Mouse (Mus musculus) liver, postnatal 0 days (tissue): ENCODE results near the gene Med24. TPM values are rescaled to one million over a fixed set of nuclear protein-coding genes. Genes with fewer than 3 reads are reported as not detected.

Experiments
- ATAC-seq: fragments of 200-750 bp; cut with Nextera tagmentation; 2 replicates; pipeline ENCODE4 v1.8.0; 2017; ENCODE audit warnings: mild to moderate bottlenecking, moderate library complexity
- DNase-seq: peaks from one replicate; pipeline ENCODE4 v3.0.0-alpha.2; 2016
- H3K27ac ChIP-seq: fragments of 300-500 bp; sonication (generic); 2 replicates; pipeline ENCODE4 v1.5.1; 2014; ENCODE audit warnings: antibody characterized with exemption, moderate library complexity, mild to moderate bottlenecking, low read depth
- H3K27me3 ChIP-seq: fragments of 300-500 bp; sonication (generic); 2 replicates; pipeline ENCODE4 v1.6.1; 2014; ENCODE audit warnings: low read length, control low read depth, mixed read lengths; ENCODE audit not compliant: insufficient read depth
- H3K36me3 ChIP-seq: fragments of 300-500 bp; sonication (generic); replicated peaks from 2 replicates; pipeline ENCODE4 v1.6.1; 2014; ENCODE audit warnings: mild to moderate bottlenecking, control low read depth, low read length, moderate library complexity, mixed read lengths; ENCODE audit not compliant: insufficient read depth
- H3K4me1 ChIP-seq: fragments of 300-500 bp; sonication (generic); 2 replicates; pipeline ENCODE4 v1.6.1; 2014; ENCODE audit warnings: antibody characterized with exemption, mild to moderate bottlenecking, control low read depth; ENCODE audit not compliant: insufficient read depth
- H3K4me2 ChIP-seq: fragments of 300-500 bp; sonication (generic); 2 replicates; pipeline ENCODE4 v1.6.1; 2014; ENCODE audit warnings: low read depth, mild to moderate bottlenecking, low read length, moderate library complexity, mixed read lengths
- H3K4me3 ChIP-seq: fragments of 300-500 bp; sonication (generic); 2 replicates; pipeline ENCODE4 v1.5.1; 2014; ENCODE audit warnings: low read depth, low read length
- H3K9ac ChIP-seq: fragments of 300-500 bp; sonication (generic); replicated peaks from 2 replicates; pipeline ENCODE4 v1.6.1; 2014; ENCODE audit warnings: mild to moderate bottlenecking, moderate library complexity
- H3K9me3 ChIP-seq: fragments of 300-500 bp; sonication (generic); 2 replicates; pipeline ENCODE4 v1.6.1; 2016; ENCODE audit warnings: mild to moderate bottlenecking, control low read depth, low read length, mixed read lengths
- CTCF ChIP-seq: sonication (generic); IDR thresholded peaks from 2 replicates; pipeline ENCODE4 v1.5.1; 2016; ENCODE audit warnings: antibody characterized with exemption, low read depth
- EP300 ChIP-seq: IDR thresholded peaks from 2 replicates; pipeline ENCODE4 v1.6.1; 2016; ENCODE audit warnings: antibody characterized with exemption, low read depth, mild to moderate bottlenecking
- WGBS: fragments of 180-500 bp; shearing (Covaris S2); extraction: QIAGEN DNeasy Blood & Tissue Kit; methylation state at CpG from one replicate; pipeline ENCODE4 v1.1.7; 2014; ENCODE audit not compliant: insufficient replicate concordance; 5-methylcytosine and 5-hydroxymethylcytosine counted together
- polyA plus RNA-seq: library from polyadenylated mRNA; unstranded; fragments of >200 nt; fragmentation: Nextera tagmentation; extraction: Ambion mirVana; gene quantifications from 2 replicates; pipeline ENCODE4 v1.2.1, GENCODE M21; 2015

Med24 gene
- polyA plus RNA-seq, 1 experiment from 2014 or later: 10.9 TPM

DNA sequence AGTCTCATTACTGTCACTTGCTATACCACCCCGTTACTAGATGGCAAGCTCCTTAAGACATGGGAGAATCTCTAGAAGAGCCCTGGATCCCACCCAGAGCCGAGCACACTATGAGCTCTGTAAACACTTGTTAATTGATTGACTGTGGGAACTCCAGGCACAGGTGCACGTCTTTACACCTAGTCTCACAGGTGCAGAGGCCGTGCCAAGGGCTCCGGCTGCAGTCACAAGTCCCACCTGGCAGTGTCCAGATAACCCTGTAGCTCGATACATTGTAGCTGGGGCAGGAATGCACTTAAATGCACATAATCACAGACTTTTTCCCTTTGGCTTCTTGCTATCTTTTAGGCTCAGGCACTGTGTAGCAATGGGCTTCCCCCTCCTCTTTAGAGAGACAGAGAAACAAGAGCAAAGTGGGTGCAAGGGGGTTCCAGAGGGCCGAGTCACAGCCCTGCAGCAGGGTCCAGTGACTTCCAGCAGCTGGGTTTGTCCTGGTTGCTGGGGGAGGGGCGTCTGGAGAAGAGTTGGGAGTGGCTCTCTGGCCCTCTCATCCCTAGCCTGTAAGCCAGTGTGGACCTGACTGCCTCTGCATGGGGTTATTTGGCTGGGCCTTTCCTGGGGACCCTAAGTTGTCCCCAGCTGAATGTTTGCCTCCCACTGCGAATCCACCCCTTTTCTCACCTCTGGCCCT, 14.6 kb upstream of the Med24 start:
- Histone ChIP-seq H3K9ac (no peak overlapping the region), H3K27ac (peak overlapping the region; percentile 95; the same call in 1 of the 2 replicates), H3K27me3 (no peaks in the 10 kb centered on the region), H3K36me3 (no peaks in the 10 kb centered on the region), H3K4me3 (no peak overlapping the region), H3K4me2 (peak overlapping the region; percentile 94), H3K4me1 (peaks cover 67% of the 10 kb centered on the region), H3K9me3 (no peaks in the 10 kb centered on the region)
- TF ChIP-seq CTCF (no peak), EP300 (no peak)
- ATAC-seq: no peak
- no peak for DNase-seq
- WGBS: 27% methylated on average over 9 of the region's 9 CpGs

DNA sequence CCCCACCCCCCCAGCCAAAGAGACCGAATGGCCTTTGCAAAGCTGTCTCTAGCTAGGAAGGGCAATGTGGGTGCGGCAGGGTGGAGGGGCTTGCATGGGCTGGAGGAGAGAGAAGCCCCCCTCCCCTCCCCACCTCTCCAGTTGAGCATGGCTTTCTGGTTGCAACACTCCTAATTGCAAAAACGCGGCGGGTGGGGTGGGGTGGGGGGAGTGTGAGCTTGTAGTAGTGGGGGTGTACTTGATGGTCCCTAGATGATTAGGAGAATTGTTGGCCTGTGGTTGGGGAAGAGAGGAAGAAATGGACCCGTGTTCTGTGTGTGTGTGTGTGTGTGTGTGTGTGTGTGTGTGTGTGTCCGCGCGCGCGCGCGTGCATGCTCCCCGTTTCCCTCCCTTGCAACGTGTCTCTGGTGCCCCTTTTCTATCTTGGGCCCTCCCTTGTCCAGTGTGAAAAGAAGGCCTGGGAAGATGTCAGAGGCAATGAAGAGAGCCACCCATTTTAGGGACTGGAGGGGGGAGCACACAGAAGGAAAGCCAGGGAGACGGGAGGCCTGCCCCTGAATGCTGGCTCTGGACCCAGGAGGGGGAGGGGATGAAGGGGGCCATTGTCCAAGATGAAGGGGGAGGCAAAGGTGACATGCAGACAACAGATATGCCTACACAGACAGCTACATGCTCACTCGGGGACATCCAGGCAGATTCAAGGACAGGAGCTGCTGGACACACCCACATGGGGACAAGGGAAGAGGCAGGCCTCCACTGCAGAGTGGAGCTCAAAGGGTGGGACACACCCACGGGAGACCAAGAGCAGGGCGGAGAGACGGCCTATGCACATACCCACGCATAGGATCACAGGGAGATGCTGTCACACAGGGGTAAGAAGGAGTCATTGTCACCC, 13.4 kb upstream of the Med24 start:
- H3K36me3 ChIP-seq: no peaks in the 10 kb centered on the region
- peak overlapping the region; percentile 99 for H3K4me3 ChIP-seq
- no peak for ATAC-seq
- TF ChIP-seq EP300: no peak
- no peak for TF ChIP-seq CTCF
- peak overlapping the region; percentile 96 for H3K9ac ChIP-seq
- peak overlapping the region; percentile 95 for H3K27ac ChIP-seq
- WGBS: 6% methylated on average over 21 of the region's 21 CpGs
- H3K4me1 ChIP-seq: peaks cover 55% of the 10 kb centered on the region
- peak; percentile 38 for DNase-seq
- H3K27me3 ChIP-seq: no peaks in the 10 kb centered on the region
- H3K4me2 ChIP-seq: peak overlapping the region; percentile 94
- no peaks in the 10 kb centered on the region for H3K9me3 ChIP-seq

DNA sequence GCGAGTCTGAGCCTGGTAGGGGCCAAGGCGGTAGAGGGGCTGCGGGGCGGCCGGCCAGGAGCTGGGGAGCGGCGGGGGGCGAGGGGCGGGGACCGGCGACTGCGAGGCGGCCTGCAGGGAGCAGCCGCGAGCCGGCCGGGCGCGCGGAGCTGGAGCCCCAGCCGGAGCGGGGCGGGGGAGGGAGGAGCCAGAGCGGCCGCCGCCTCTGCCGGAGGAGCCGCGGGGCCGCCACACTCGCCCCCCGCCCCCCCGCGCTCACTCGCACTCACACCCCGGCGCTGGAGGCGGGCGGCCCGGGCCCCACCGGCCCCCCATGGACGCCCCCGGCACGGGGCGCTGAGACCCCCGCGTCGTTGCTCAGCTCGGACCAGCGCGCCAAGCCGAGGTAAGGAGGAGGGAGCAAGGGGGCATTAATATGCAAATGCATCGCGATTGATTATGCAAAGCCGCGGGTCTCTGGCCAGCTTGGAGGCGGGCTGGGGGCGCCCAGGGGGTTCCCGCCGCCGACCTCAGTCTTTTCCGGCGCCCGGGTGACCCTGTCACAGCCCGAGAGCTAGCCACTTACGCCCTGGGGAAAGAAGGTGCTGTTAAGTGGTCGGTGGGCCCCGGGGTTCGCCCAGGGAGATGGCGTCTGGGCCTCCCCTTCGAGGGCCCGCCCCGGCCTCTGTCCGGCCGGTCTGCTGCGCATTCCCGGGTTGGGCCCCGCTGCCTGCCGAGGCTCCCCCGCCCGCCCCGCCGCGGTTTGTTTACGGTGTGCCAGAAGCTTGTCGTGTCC, 12.6 kb upstream of the Med24 start:
- H3K4me1 ChIP-seq: peaks cover 49% of the 10 kb centered on the region
- ATAC-seq: peak; percentile 82
- peak; percentile 87 for DNase-seq

DNA sequence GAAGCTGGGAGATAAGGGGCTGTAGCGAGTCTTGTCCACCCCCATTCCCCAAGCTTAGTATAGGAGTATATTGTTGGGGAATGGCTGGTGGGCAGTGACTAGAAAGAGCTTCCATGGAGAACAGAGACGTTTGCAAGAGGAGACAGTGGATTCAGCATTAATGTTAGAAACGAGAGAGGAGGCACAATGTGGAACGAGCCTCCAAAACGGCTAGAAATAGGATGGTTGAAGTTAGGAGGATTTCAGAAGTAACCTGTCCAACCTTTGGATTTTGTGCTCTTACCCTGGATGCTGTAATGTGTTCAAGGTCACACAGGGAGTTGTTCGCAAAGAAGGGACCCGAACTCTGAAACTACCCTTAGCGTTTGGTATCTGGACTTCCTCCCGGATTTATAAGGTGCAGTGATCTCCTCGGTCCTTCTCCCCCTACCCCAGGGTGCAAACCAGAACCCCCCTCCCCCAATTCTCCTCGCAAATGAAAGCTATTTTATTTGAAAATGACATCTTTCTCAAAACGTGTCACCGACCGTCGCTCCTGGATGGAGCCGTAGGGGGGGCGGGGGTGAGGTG, 11.9 kb upstream of the Med24 start:
- H3K27ac ChIP-seq: peak overlapping the region; percentile 95
- under 1% methylated on average over 17 of the region's 17 CpGs for WGBS
- H3K4me1 ChIP-seq: peaks cover 42% of the 10 kb centered on the region
- DNase-seq (no peak), ATAC-seq (0 out of 2 replicates have a peak, but pooled peaks have one; percentile 18)
- H3K36me3 ChIP-seq: no peaks in the 10 kb centered on the region
- H3K4me3 ChIP-seq: peak overlapping the region; percentile 99
- TF ChIP-seq EP300 (no peak), CTCF (no peak)
- peak overlapping the region; percentile 96 for H3K9ac ChIP-seq
- H3K4me2 ChIP-seq: peak overlapping the region; percentile 94
- H3K9me3 ChIP-seq: no peaks in the 10 kb centered on the region
- no peaks in the 10 kb centered on the region for H3K27me3 ChIP-seq

More for the DNA sequence above, 12.6 kb upstream of the Med24 start:
- WGBS: 1% methylated on average over 62 of the region's 86 CpGs
- Histone ChIP-seq H3K4me2 (peak overlapping the region; percentile 94), H3K9me3 (no peaks in the 10 kb centered on the region), H3K4me3 (peak overlapping the region; percentile 99), H3K9ac (peak overlapping the region; percentile 96), H3K27ac (peak overlapping the region; percentile 95), H3K27me3 (no peaks in the 10 kb centered on the region), H3K36me3 (no peaks in the 10 kb centered on the region)
- TF ChIP-seq EP300: no peak
- peak; percentile 39 for TF ChIP-seq CTCF

DNA sequence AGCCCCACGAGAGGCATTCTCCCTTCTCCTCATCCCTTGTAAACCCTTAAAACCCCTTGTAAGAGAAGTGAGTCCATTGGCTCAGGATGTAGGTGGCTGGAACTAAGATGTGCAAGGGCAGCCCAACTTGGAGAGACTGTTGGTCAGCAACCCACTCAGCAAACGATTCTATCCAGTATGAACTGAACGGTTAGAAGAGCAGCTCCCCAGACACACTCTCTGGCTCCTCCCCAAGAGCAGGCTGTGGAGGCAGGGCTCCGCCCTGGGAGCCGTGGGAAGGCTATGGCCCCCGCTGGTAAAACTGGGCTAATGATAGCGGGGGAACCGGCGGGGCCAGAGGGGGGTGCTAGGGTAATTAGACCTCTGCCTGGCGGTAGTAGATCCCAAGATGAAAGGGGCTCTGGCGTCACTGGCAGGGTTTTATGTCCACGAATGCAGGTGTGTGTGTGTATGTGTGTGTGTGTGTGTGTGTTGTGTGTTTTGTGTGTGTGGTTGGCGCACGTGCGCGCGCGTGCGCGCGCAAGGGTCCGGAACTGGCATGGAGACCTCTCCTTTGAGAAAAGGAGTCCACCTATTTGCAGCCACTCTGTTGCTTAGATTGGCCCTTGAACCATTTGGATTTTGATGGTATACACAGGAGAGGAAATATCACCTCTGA, 11.3 kb upstream of the Med24 start, which contains the start of gene Thra:
Gene Thra, plus strand, starts transcription at position 246 of the 658 bp plus-strand sequence.
- Histone ChIP-seq H3K9me3 (no peaks in the 10 kb centered on the region), H3K27me3 (no peaks in the 10 kb centered on the region), H3K9ac (peak within 1 kb of the TSS; percentile 96), H3K4me2 (peak within 1 kb of the TSS; percentile 94), H3K36me3 (no peaks in the 10 kb centered on the region), H3K4me3 (peak within 1 kb of the TSS; percentile 99), H3K27ac (peak within 1 kb of the TSS; percentile 95), H3K4me1 (peaks cover 38% of the 10 kb centered on the region)
- WGBS: under 1% methylated on average over 22 of the region's 22 CpGs
- ATAC-seq (peak; percentile 74), DNase-seq (peak; percentile 75)
- TF ChIP-seq CTCF: peak; percentile 8; the same call in 1 of the 2 replicates
- TF ChIP-seq EP300: 0 out of 2 replicates have a peak, but pooled peaks have one; percentile 33
